Mouse (Mus musculus) megakaryocyte, adult 5-6 weeks (primary cell): ENCODE data around the gene Kif16b. TPM values are rescaled to one million over a fixed set of nuclear protein-coding genes. Genes with fewer than 3 reads are reported as not detected.
A peak's percentile ranks its signal among the peaks of the same experiment; 100 is the strongest.

Experiments used
- ATAC-seq: 2 replicates; pipeline ENCODE4 v1.8.0; 2016; ENCODE audit warnings: mild to moderate bottlenecking, inconsistent platforms; ENCODE audit not compliant: poor library complexity, severe bottlenecking
- total RNA-seq, 2 experiments: library from RNA; stranded (forward) in 1 of 2; stranded (reverse) in 1 of 2; fragments of 153-499, 151-499 nt in 1 of 2; fragments of 221-1000, 200-1000 nt in 1 of 2; gene quantifications; 2 replicates each; pipeline versions ENCODE4 v1.2.3 to v1.2.4; 2015 to 2017

The Kif16b gene
- total RNA-seq (2015) (12.9 and 15.1 TPM in 2 replicates), total RNA-seq (2017) (16.4 and 19.0 TPM in 2 replicates)

DNA sequence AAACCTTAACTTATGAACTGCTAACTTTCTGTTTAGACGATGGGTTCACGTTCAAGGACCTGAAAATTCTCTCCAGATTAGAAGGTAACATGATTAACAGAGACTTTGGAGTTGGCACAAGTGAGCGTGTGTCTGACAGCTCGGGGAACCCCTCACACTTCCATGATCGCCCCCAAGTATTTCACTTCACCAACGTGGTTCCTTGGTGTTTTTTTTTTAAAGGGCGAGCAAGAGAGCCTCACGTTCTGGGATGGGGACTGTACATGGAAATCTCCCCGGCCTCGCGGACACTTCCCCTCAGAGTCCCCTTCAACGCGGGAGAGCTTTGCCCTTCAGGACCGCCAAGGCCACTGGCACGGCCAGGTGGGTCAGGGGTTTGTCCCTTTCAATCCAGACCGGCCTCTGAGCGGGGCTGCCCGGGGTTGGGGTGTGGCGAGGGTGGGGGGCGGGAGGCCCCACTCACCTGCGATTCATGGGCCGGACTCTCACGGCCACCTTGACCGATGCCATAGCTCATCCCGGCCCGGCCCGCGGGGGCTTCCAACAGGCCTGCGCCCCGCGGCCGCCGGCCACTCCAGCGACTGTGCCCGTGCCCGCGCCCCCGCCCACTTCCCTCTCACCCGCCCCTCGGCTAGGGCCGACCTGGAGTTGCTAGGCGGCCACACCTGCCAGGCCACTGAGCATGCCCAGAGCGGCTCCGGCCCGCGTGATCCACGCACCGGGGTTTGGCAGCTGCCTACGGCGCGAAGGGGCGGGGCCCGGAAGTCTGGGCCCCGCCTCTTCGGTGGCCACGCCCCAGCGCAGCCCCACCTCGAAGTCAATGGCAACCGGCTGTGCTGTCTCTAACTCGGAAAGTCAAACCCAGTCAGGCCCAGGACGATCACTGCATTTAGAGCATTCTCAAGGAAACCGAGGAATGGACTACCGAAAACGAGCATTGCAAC lies at the start of gene Kif16b:
Kif16b (minus strand) TSS at position 670 of the 944 bp plus-strand sequence.
- peak; percentile 78 for ATAC-seq

- ATAC-seq = no peak
Observed at GRCm38 (mm10) chr2:142940899-142941642, 39.7 kb upstream of the Kif16b start.

DNA sequence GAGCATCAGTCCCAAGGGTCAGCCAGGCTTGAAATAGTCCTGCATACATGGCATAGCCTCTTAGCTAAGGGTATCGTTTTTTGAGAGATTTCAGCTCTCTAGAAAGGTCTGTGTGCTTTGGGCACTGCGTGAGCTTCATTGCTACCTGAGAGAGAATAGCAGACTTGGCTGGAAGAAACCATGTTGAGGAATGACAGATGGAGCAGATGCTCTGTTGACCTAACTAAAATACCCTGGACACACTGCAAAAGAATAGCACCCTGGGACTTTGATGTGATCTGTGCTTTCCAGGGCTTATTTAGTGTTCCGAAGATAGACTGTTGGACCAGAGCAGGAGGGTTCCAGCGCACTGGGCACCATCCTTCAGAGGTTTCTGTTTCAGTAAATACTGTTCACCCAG lies 29.1 kb upstream of the Kif16b start:
- ATAC-seq = no peak

DNA sequence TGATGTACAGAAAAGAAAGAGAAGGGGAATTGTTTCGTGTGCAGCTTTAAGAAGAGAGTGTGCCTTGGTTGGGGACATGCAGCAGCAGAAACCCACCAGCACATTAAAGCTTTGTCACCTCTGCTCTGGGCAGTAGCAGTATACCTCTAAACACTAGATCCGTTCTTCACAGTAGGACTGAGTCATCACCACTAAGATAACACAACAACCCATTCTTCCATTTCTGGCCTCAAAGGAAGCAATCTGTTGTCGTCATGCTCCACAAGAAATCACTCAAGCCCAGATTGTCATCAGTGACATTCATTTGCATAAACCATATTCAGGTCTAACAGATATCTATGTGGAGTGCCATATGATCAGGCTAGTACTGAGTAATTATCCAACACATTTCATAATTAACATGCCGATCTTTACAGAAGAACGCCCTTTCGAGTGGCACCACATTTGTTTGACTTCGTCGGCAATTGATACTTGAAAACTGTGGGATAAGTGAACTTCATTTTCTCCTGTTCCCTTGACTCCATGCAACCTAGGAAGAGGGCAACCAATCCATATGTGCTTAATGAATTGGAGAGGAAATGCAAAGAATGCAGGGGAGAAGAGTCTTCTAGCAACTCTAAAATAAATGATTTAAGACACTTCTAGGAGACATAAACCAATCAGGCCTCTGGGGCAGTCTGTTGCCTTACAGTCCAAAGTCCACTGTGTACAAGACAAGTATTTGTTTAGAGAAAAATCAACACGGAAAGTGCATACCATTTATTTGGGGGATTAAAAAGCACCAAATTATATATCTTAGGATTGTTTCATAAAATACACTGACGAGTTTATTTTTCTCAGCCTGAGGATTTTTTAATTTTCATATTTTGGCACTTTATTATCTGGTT lies 28.1 kb upstream of the Kif16b start:
- ATAC-seq = no peak

- no peak for ATAC-seq
Observed at GRCm38 (mm10) chr2:142910808-142911388, 9.6 kb upstream of the Kif16b start.

- no peak for ATAC-seq
Observed at GRCm38 (mm10) chr2:142909213-142909612, 7.9 kb upstream of the Kif16b start.

DNA sequence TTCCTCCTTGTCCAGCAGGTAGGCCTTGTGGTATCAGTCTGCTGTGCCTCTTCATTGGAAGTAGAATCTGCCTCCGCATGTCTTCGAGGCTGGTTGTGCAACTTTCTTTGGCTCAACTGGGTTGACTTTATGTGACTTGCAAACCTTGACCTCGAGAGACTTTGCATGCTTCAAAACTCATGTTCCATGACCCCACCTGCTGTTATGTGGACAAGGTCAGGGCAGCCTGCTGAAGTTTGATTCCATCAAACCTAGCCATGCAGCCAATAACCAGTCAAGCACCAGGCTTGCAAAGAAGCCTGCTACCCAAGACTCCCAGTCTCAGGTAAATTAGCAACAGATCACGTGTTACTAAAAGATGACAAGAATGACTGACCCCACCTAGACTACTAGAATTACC lies 5.7 kb upstream of the Kif16b start:
- no peak for ATAC-seq

DNA sequence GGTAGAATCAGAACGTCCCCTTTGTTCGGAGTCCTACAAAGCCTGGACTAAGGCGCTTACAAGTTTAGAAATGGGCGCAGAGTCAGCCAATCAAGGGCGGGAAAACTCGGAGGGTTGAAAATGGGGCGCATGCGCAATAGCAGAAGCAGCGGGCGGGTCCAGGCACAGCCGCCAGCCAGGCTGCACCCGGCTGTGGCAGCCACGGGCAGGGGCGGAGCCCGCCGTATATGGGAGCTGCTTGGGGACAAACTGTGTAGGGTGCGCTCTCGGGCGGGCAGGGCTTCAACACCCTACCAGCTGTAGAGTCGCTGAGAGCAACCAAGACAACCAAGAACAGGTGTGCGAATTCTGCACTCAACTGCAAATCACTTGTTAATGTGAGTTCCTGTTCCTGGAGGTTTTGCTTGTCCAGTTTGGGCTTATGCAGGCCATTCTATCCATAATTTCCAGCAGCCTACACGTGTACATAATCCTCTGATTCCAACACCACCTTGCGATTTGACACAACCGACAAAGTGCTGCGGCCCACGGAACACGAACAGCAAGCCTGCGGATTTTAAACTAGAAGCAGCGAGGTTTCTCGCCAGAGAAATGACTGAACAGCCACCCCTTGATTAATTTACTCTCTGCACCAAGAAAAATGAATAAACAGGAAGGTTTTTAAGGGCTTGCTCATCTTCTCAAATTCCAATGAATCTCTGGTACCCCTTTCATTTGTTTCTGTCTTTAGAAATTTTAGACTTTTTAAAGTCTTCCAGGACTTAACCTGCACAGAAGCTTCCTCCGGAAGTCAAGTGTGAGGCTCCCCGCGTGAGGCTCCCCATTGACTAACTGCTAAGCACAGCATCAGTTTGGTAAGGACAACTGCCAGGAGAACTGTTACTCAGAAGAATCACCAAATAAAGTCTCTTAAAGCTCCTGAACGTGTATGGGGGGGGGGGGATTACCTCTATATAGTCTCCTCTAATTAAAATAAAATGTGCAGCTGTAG lies 1.9 kb upstream of the Kif16b start:
- peak; percentile 78 for ATAC-seq

GRCm38 (mm10) chr2:142900120-142900861 lies 1.0 kb downstream of the Kif16b start:
- ATAC-seq = no peak

DNA sequence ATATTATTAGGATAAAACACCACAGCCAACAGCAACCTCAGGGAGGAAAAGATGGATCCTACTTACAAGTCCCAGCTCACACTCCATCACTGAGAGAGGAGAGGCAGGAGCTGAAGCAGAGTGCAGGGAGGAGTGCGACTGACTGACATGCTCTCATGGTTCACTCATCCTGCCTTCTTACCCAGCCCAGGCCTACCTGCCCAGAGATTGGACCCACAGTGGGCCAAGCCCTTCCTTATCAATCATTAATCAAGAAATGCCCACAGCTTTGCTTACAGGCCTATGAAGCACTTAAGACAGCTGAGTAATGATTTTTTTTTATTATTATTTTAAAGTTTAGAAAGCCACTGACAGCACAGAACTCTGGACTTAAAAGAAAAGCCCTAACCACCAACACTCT lies 7.6 kb downstream of the Kif16b start:
- ATAC-seq = no peak

- ATAC-seq = no peak
Observed at GRCm38 (mm10) chr2:142891283-142891682, 10.0 kb downstream of the Kif16b start.

DNA sequence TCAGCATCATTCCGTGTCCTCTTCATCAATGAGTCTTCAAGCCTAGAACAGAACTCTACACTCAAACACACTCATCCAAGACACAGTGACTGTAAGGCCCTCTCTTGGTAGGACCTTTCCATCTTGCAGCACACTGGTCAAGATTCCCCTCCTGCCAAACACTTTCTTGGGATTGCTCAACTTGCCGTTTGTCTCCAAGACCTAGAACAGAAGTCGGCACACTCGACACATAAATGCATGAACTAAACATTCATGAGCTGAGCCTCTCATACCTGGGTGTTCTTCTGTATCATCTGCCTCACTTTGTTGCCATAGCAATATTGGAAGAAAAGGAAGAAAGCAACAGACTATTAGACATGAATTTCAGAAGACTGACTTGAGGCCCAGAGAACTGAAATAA lies 16.9 kb downstream of the Kif16b start:
- ATAC-seq = no peak

DNA sequence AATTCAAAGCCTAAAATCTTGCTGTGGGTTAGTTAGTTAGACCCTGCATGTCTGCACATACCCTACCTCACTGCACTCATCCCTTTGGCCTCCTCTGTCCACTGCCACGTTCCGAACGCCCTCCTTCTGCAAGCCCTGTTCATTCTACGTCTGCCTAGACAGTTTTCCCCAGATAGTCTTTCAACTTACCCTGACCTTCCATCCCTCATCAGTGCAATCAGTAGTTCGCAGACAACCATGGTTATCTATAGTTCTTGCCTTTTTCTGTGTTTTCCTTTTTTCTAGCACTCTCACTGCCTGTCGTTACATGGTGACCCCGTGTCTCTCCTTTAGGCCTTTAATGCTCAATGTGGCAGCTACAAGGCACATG lies 17.7 kb downstream of the Kif16b start:
- ATAC-seq = no peak

DNA sequence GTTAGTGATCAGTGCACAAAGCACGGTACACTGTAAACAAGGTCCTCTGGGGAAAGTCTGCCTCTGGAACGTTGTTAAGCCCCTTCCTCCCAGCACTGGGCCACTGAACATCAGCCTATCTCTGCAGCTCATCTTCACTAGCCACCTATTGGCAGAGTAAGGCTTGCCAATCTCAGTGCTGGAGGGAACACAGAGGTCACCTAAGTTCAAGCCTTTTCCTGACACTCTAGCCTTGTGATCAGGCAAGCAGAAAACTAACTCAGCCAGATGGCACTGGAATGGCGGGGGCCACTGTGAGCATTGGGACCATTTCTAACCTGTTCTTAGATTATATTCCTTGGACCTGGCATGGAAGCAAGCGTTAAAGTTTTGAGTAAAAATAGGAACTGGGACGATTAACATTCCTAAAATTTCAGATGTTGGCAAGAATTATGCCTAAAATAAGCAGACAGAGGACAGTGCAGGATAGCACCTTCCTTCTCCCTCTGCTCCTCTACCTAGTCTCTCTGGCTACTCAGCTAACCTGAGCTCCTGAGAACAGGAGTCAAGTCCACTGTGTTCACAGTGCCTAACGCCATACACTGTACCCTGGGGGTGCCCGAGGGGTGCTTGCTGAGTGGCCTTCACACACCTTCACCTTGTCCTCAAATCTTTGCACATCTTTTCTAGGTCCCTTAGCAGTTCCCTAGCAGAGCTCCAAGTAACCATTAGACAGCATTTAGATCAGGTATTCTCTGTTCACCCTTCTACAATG lies 18.3 kb downstream of the Kif16b start:
- no peak for ATAC-seq

DNA sequence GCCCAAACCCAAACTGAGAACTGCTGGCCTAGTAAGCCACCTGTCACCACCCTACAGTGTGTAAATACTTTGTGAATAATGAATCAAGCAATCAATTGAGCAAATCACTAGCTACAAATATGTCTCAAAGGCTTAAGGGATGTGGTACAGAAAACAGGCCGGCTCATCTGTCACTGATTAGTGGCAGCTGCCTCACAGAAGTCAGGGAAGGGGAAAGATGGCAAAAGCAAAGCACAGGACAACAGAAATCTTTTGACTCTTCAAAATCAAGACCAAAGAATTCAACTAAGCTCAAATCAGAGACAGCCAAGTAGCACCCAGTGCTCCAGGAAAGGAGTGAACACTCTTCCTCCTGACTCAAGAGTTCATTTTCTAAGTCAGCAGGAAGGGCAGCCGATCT lies 18.9 kb downstream of the Kif16b start:
- ATAC-seq = no peak

GRCm38 (mm10) chr2:142881177-142881576 lies 20.2 kb downstream of the Kif16b start:
- no peak for ATAC-seq

- no peak for ATAC-seq
Observed at GRCm38 (mm10) chr2:142879257-142879818, 22.0 kb downstream of the Kif16b start.

- ATAC-seq = no peak
Observed at GRCm38 (mm10) chr2:142876636-142877035, 24.7 kb downstream of the Kif16b start.
